Mouse (Mus musculus) naive thymus-derived CD4-positive, alpha-beta T cell, adult 2 months (primary cell): Measurements from ENCODE around the gene Olfr1118.
"Not testable (repeated sequence)": the region's sequence is repeated elsewhere in the genome, so short reads cannot be mapped to it uniquely, and the experiment has no call there.

Experiments
- DNase-seq: peaks from one replicate; pipeline ENCODE4 v3.0.0-alpha.2; 2011; ENCODE audit warnings: low read depth

Gene Olfr1118

GRCm38 (mm10) chr2:87307281-87307680 is at the start of gene Olfr1118:
Olfr1118 (plus strand) TSS chr2:87307581.
- DNase-seq = no peak

GRCm38 (mm10) chr2:87267234-87267633 is 40.1 kb upstream of the Olfr1118 start, which contains the start of gene Olfr1116:
Olfr1116 (plus strand) TSS chr2:87267534.
- DNase-seq = no peak

DNA sequence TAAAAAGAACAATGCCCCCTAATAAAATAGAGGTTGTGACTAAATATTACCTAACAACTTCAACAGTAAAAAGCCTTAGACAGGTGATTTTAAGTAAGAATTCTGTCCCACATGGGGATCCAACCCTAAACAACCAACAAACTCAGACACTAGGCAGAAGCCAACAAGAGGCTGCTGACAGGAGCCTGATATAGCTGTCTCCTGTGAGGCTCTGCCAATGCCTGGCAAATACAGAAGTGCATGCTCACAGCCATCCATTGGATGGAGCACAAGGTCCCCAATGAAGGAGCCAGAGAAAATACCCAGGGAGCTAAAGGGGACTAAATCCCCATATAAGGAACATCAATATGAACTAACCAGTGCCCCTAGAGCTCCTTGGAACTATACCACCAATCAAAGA is 13.4 kb upstream of the Olfr1118 start:
- not testable (repeated sequence) for DNase-seq

- DNase-seq = no peak
Measured at GRCm38 (mm10) chr2:87354515-87354914, 47.1 kb downstream of the Olfr1118 start, which contains the start of gene Olfr1120. Olfr1120 (plus strand) TSS chr2:87354815.

DNA sequence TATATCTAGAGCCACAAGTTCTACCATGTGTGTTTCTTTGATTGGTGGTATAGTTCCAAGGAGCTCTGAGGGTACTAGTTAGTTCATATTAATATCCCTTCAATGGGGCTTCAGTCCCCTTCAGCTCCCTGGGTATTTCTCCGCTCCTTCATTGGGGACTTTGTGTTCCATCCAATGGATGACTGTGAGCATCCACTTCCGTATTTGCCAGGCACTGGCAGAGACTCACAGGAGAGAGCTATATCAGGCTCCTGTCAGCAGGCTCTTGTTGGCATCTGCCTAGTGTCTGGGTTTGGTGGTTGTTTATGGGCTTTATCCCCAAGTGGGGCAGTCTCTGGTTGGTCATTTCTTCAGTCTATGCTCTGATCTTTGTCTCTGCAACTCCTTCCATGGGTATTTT is 52.7 kb downstream of the Olfr1118 start:
- not testable (repeated sequence) for DNase-seq
